Mouse (Mus musculus): ENCODE data around the gene Cubn.

GRCm38 (mm10) chr2:13290661-13291060 is 201.0 kb downstream of the Cubn start:
- TF ChIP-seq TAL1 (IDR thresholded peaks at IDR 0.05; ENCODE audit: low read length) (no peak), MAFK (IDR thresholded peaks at IDR 0.05; ENCODE audit: borderline replicate concordance, low read depth, low read length) (no peak), CTCF (IDR thresholded peaks at IDR 0.05 in 2 of 3, conservative IDR thresholded peaks at IDR 0.05 in 1 of 3; ENCODE audit: control insufficient read depth in 1 of 3, insufficient read depth in 1 of 3, low read depth in 2 of 3, low read length in 3 of 3, poor library complexity in 1 of 3, severe bottlenecking in 1 of 3) (peak; percentile 5 to 78 (median 35); a peak in 3 of 6 replicates), GABPA (IDR thresholded peaks at IDR 0.05; ENCODE audit: low read depth, low read length) (no peak), MYC (IDR thresholded peaks at IDR 0.05; ENCODE audit: low read depth, low read length) (0 out of 2 replicates have a peak, but pooled peaks have one; percentile 22), ELF1 (IDR thresholded peaks at IDR 0.05; ENCODE audit: low read depth, low read length) (no peak), ZC3H11A (IDR thresholded peaks at IDR 0.05; ENCODE audit: low read depth, low read length) (peak; percentile 89), SMC3 (IDR thresholded peaks at IDR 0.05; ENCODE audit: low read depth, low read length) (peak; percentile 95)
